Mouse (Mus musculus) CH12.LX (cell line): ENCODE data around the gene Fibp.
A peak's percentile ranks its signal among the peaks of the same experiment; 100 is the strongest.

ENCODE experiments used
- CHD1 ChIP-seq: IDR thresholded peaks from 2 replicates; pipeline ENCODE4 v1.6.1; 2012; ENCODE audit warnings: low read depth, low read length, improper control_type of control experiment, inconsistent platforms
- CTCF ChIP-seq, 2 experiments: IDR thresholded peaks in 1 of 2; conservative IDR thresholded peaks in 1 of 2; 2 replicates each; pipeline ENCODE4 v1.5.1; 2011 to 2012; ENCODE audit warnings: low read depth in 2 of 2, low read length in 2 of 2, improper control_type of control experiment in 1 of 2, inconsistent platforms in 1 of 2, mild to moderate bottlenecking in 1 of 2, moderate library complexity in 1 of 2
- EP300 ChIP-seq: IDR thresholded peaks from 2 replicates; pipeline ENCODE4 v1.6.1; 2011; ENCODE audit warnings: low read length, improper control_type of control experiment
- HCFC1 ChIP-seq: IDR thresholded peaks from 2 replicates; pipeline ENCODE4 v1.6.1; 2012; ENCODE audit warnings: low read depth, mild to moderate bottlenecking, inconsistent platforms, low read length, improper control_type of control experiment
- MAFK ChIP-seq: IDR thresholded peaks from 2 replicates; pipeline ENCODE4 v1.6.1; 2011; ENCODE audit warnings: low read length, improper control_type of control experiment; ENCODE audit not compliant: insufficient replicate concordance
- MAZ ChIP-seq: IDR thresholded peaks from 2 replicates; pipeline ENCODE4 v1.6.1; 2012; ENCODE audit warnings: low read depth, mild to moderate bottlenecking, inconsistent platforms, low read length, improper control_type of control experiment, moderate library complexity
- MXI1 ChIP-seq: IDR thresholded peaks from 2 replicates; pipeline ENCODE4 v1.6.1; 2011; ENCODE audit warnings: mild to moderate bottlenecking, low read depth, low read length, improper control_type of control experiment
- NRF1 ChIP-seq: IDR thresholded peaks from 2 replicates; pipeline ENCODE4 v1.6.1; 2014; ENCODE audit warnings: low read depth, mild to moderate bottlenecking, inconsistent platforms, low read length, improper control_type of control experiment, moderate library complexity
- POLR2A ChIP-seq: IDR thresholded peaks from 2 replicates; pipeline ENCODE4 v1.6.1; 2011; ENCODE audit warnings: low read depth, mild to moderate bottlenecking, improper control_type of control experiment, low read length
- POLR2AphosphoS2 ChIP-seq: IDR thresholded peaks from 2 replicates; pipeline ENCODE4 v1.6.1; 2011; ENCODE audit warnings: low read depth, low read length, improper control_type of control experiment
- RCOR1 ChIP-seq: conservative IDR thresholded peaks from 2 replicates; pipeline ENCODE4 v1.6.1; 2012; ENCODE audit warnings: low read depth, mild to moderate bottlenecking, inconsistent platforms, low read length, improper control_type of control experiment
- USF1 ChIP-seq: IDR thresholded peaks from 2 replicates; pipeline ENCODE4 v1.6.1; 2014; ENCODE audit warnings: low read depth, mild to moderate bottlenecking, inconsistent platforms, low read length, improper control_type of control experiment

- TF ChIP-seq CTCF (conservative IDR thresholded peaks at IDR 0.05 in 1 of 2, IDR thresholded peaks at IDR 0.05 in 1 of 2; ENCODE audit: low read depth in 2 of 2, low read length in 2 of 2) (no peak), HCFC1 (no peak), MAZ (no peak), NRF1 (no peak), RCOR1 (no peak), POLR2A (no peak), EP300 (no peak), POLR2AphosphoS2 (no peak), CHD1 (no peak), MAFK (0 out of 2 replicates have a peak, but pooled peaks have one; percentile 5), USF1 (no peak), MXI1 (no peak; the same call in 1 of the 2 replicates)
Observed at GRCm38 (mm10) chr19:5448354-5449150, 11.9 kb upstream of the Fibp start.
